Mouse (Mus musculus) spleen, postnatal 4 days (tissue): Measurements from ENCODE around the gene Robo2.

Source experiments
- DNase-seq, 2 experiments: peaks; one replicate each; pipeline ENCODE4 v3.0.0; 2022; ENCODE audit warnings: low spot score in 2 of 2

Gene Robo2

DNA sequence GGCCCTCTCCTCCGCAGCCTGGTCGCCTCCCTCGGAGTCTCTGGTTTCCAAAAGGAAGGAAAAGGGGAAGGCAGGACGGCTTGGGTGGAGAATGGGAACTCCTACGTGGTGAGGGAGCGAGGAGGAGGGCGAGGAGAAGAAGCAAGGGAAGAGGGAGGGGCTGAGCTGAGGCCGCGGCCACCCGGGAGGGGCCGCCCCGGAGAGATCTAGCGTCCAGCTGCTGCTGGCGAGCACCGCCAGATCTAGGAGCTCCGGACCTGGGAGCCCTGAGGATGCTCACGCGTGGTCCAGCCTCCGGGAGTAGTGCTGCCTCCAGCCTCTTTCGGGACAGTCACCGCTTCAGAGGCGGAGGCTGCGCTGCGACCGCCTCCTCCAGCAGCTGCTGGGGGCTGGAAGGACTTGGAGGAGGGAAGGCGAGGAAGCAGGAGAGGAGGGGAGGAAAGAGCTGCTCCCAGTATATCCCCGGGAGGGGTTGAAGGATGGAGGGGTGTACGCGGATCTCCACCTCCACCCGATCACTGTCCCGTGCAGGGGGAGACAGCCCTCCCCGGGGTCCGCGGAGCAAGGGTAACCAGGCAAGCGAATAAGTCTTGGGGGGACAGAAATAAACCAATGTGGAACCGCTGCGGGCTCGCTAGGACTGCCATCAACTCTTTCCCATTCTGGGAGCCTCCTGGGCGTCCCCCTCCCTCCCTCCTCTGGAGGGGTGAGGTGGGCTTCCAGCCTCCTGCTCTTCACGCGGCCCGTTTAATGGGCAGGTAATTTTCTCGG lies at the start of gene Robo2:
Gene Robo2, minus strand, starts transcription at position 345 of the 771 bp plus-strand sequence.
- DNase-seq: peak in 1 of 2 experiments; percentile 58

DNA sequence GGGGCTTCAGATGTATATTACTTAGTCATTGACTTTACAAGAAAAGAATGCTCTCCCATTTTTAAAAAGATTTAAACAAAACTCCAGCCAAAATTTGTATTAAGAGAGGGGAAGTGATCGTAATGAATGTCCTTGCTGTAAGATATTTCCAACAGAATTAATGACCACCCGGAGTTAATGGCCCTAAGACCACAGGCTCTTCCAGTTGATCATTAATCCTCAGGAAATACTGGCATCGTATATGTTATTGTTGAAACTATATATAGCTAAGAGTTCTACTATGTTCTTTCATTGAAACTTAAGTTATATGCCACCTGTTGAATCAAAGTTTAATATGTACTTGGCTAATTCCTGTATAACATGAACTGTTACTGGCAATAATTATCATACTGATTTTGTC lies 46.5 kb upstream of the Robo2 start:
- DNase-seq: no peak

DNA sequence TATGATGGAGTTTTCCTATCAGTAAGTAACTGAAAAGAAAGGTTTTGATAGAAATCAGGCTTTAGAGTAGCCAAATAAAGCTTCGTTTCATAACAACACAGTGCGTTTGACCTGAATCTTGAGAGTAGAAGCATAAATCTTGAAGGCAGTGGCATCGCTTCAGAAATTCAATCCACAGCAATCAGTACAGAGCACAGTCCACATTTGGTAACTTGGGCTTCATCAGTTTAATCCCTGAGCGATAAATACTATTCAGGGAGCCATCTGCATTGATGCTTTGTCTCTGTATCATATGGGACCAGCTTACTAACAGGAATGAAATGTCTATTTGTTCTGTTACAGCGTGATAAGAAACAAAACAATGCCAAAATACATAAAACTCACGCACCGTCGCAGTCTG lies 46.1 kb upstream of the Robo2 start:
- no peak for DNase-seq

DNA sequence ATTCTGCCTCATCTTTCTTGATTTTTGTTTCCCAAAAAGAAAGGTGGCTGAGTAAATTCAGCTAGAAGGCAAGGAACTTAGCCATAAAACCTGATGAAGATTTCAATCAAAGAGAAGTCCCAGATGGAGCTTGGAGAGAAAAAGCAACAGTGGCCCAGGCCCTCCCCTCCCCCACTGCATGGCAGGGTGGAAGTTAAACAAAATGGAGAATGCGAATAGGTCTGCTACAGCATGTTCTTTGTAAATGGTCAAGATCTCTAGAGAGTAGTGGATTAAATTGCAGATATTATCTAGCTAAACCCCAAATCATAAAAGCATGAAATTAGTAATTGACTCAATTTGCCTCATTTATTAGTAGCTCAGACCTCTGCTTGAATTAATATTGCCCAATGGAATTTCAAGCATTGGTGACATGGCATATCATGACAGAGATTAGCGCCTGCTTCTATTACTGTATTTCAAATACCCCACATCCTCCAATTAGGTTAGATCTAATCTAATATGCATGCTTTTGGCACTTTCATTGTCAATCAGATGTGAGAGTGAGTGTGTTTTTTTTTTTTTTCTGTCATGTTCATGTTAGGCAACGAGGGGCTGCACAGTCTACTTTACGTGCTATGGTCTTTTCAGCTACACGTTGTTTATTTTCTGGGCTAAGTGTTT lies 45.3 kb upstream of the Robo2 start:
- DNase-seq: no peak

DNA sequence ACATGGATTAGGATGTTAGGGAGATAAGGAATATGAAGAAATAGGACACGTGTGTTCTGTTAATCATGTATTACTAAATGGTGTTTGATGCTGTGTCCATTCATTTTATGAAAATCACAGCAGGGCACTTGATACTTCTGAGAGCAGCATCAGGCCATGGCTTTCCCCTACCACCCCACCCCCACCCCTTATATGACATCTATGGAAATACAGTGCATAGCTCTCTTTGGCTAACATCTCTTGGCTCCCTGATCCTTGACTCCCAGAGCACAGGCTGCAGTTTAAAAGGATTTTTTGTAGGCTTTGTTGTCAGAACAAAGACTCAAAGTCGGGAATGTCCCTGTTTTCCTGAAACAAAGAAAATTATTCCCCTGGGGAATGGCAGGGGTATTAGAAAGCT lies 43.6 kb upstream of the Robo2 start:
- DNase-seq: no peak

DNA sequence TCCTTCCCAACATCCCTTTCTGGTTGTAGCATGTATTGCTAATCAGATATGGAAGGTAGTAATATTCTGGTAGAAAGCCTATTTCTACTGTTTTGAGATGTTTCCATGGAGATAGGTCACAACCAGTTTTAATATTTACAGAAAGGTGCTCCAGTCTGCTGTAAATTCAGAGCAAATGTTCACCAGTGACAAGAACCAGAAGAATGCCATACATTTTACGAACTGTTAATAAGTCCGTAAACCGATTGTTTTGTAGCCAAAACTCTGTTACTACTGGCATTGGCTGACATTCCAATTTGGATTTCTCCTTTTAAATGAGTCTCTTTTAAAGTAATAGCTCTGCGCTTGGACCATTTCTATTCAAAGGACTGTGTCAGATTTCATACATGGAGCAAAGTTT lies 36.4 kb upstream of the Robo2 start:
- DNase-seq: no peak

DNA sequence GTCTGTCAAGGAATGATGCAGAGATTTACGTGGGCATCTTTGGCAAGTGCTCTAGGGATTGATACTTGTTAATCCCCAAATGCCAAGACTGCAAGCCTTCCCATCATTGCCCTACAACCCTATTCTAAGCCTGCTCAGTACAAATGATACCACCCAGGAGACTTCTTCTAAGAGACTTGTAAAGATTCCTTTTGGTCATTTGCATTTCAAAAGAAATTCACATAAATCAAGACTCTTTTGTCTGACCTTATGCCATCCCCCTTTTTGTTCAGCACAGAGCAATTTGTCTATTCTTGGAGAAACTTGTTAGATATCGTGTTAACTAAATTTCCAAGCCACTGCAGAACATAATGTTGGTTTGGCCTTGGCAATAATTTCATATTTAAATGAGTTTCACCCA lies 15.4 kb upstream of the Robo2 start:
- DNase-seq: no peak

DNA sequence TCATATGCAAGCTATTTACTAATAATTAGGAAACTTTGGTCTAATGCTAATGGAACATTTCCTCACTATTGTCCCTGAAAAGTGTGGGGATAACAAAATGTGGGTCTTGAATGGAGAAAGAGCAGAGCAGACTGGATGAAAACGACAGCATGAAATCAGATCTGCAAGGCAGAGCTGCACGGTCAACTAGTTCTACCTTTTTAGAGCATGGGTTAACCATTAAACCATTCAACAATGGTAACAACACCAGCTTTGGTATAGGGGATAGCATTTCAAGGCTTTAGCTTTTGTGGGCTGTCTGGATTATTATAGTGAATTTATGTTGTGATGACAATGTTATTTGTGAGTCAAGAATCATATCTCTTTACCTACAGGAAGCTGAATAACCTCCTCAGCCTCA lies 8.7 kb upstream of the Robo2 start:
- DNase-seq: no peak

DNA sequence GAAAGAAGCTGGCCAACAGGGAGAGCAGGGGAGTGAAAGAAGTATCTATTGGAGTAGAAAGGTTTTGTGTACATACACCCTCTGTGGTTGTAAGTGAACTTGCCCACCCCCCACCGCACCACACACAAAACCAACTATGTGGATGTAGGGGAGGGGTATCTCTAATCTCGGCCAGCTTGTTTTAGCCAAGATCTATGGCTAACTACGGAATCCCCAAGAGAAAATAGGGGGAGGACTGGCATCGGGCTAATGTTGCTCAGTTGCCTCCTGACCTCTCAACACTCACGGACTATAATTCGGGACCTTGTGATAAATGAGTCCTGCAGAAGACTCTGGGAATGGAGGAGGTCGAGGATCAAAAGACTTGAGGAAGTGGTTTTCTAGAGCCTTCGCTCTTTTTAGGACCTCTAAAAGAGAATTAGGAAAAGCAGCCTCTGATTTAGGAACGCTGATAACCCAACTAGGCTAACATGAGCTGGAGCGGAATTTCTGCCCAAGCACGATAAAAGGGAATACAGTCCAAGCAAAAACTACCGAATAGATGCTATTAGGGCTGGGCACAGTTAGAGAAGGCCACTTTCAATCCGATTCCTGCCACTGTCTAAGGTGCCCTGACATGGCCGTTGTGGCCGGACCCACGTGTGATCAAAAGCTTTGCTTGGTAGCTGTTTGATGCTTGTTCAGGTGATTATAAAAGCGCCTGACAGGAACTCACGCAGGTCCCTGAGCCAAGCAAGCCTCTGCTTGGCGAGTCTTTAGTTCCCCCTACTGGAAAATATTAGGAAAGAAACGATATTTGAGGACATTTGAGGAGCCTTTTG lies 1.1 kb upstream of the Robo2 start:
- no peak for DNase-seq

DNA sequence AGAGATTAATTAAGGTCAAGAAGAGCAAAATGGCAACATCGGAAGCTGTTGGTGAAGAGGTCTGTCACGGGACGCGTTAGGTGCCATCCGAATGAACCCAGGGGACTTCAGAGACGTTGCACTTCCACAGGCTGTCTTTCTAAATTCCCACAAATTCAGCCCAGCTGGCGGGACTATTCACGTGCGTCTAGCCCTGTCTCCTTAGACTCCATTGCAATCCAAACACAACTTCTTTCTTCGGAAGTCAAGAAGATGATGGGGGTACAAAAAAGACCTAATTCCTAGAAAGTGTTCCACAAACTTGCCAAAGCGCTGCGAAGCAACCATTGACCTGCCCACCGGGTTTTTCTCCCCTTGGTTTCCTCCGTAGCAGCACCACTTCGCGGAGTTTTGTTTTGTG lies 604 bp downstream of the Robo2 start:
- no peak for DNase-seq

DNA sequence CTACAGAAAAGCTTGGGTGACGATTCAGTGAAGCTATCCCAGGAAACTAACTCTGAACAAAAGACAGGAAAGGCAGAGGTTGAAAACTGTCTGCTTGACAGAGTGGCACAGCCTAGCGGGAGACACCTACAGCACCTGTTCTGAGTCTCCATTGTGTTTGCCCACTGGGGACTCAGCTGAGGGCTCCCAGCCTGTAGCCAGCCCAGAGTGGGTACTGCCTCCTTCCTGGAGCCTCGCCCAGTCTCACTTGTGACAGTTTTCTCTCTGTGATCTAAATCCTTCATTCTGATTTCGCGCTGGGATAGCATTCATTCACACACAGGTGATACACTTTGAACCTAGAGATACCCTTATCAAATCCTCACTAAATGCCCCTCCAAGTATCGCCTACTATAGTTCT lies 1.5 kb downstream of the Robo2 start:
- no peak for DNase-seq

DNA sequence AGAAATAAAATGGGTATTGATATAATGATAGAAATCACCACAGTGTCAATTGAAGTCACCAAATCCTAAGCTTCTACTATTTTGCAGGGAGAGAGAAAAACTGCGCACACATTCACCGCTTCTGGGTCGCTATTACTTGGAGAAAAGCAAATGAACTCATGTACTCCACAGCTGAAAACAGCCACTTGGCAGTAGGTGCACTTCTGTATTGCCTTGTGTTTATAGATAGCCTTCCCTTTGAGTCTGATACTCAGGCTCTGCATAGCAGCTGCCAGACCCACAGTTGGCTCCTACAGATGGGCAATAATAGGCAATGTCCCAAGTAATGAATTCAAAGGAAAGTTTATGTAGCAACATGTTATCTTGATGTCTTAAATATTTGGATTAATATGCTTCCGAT lies 2.1 kb downstream of the Robo2 start:
- DNase-seq: no peak

DNA sequence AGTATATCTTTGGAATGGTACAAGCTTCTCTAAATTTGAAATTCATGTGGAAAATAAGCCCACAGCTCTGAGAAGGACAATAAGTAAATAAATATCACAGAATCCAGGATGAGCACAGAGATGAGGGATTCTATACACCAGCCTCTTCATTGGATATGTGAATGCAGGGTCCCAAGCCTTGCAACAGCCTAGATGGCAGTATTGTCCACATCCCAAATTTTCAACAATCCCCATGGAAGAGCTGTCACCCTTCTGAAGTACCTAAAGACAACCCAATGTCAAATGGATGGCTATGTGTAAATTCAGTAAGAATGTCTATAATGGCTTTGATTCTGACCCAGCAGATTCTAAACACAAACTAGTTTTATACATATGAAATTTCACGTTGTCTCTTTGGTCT lies 3.1 kb downstream of the Robo2 start:
- DNase-seq: no peak

DNA sequence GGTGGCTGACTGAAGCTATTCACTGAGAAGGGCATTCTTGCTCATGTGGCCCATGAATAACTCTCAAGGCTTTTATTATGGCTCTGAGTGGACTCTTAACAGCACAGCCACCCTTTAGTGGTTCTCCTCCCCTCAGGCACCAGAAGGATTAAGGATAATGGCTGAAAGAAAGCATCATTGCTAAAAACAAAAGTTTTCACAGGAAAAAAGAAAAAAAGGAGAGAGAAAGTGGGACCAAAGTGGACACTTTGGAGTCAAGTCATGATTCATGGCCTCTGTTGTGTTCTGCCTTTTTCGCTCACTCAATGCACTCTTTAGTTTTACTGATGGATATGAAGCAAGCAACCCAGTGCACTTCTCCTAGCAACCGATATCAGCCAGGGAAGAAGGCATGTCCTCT lies 14.3 kb downstream of the Robo2 start:
- DNase-seq: no peak

DNA sequence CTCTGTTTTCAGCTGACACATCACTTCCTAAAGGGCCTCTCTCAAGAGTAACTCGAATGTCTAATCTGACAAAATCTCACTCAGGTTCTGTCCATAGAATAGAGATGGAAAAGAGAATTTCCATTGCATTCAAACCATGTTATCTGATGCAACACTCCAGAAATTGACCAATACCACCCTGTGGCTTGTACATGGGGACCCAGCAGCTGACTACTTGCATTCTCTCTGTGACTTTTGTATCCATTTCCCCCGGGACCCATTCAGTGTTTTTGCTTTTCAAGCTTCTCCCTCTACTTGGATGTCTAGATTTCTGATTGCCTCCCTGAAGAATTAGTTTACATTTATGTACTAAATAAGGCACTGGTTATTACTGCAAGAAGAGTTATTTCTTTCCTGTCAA lies 15.9 kb downstream of the Robo2 start:
- no peak for DNase-seq

DNA sequence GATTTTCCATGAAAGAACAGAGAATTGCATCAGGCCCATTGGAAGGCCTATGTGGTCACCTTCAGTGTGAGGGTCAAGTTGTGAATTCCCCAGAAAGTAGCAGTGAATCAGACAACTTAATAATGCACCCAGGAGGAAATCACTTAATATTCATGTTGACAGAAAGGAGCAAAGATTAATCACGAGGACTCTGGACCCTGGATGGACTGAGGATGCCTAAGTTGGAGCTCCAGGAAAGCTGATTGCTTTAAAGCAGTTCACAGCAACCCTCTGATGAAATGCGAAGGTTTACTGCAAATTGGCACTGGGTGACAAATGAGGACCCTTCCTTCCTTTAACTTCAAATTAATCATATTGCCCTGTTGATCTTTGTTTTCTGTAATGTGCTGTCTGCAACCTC lies 32.2 kb downstream of the Robo2 start:
- no peak for DNase-seq

DNA sequence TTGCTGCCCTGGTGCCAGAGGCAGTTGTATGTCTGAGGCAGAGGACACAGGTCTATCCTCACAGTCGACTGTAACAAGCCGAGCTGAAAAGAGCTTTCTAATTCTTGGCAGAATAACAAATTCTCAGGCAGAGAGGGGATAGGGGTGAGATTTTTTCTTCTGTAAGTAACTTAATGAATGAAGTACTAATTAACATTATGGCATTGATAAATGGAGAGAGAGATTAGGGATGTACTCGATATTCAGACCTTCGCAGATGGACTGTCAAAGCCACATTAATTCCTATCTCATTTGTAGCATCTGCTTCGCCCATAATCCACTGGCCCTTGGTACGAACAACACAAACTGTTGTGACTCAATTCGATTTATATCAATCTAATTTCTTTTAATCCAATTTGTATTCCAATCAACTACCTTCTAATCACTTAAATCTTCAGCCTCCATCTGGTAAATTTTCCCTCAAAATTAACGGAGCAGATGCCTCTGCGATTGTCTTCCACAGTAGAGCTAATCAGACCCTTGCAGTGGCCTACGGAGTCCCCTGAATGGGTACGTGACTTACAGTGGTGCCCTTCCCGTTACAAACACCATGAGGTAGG lies 36.2 kb downstream of the Robo2 start:
- no peak for DNase-seq

DNA sequence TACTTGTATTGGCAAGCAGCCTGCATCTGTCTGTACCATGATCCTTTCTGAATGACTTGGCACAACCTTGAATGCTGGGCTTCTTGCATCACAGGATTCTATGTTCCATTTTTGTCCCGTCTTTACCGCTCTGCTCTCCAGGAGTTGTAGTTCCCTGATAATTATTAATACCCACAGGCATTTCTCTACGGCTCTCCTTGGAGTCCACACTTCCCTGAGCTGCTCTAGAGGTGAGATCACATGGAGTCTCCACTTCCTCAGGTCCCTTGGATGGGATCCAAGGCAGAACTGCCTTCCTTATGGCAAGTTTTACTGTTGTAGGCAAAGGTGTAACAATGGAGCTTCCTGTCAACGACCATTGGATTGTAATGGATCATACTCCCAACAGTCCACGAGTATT lies 37.1 kb downstream of the Robo2 start:
- DNase-seq: no peak

DNA sequence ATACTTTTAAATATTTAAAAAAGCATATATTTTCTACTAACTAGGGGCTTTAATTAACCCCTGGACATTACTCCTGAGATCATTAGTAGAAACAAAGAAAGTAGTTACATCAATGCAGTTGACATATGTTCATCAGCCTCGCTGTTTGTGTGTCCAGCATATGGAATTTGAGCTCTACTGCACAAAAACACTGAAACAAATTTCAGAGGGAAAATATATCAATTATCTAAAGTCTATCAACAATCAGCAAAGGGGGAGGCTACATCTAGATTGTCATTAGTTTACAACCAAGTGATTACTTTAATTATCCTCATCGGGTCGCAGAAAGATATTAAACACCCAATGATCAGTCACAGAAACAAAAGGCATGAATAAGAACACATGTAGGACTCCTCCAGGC lies 38.2 kb downstream of the Robo2 start:
- DNase-seq: no peak

DNA sequence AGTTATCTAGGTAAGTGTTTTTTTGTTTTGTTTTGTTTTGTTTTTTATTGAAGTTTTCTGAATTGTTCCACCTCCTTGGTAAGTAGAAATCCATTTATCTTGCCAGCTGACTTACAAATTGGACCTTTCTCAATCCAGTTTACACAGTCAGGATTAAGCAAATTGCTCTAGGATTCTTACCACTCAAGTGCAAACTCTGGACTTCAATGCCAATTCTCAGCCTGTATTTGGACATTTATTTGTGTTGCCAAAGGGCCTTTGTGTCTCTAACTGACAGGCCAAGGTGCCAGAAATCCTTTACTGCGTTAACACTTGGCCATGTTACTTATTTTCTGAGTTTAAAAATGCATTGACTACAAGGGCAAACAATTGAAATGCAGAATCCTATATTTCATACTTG lies 38.7 kb downstream of the Robo2 start:
- no peak for DNase-seq

DNA sequence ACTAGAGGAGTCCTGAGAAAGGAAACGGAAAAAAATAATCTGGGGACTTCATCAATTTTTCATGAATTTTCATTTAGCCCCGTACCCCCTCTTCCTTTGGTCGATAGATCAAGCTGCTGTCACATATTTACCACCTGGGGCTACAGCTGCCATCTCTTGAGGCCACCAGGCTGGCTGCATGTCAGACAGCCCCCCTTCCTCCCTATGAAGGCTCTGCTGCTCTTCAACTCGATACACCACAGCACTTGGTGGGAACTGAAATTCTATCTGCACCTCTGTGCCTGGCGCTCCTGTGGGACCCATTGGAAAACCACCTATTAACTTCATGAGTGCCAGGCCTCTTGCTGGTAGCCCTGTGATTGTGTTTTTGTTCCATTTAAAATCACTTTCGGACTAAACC lies 63.2 kb downstream of the Robo2 start:
- DNase-seq: peak in 1 of 2 experiments; percentile 40

DNA sequence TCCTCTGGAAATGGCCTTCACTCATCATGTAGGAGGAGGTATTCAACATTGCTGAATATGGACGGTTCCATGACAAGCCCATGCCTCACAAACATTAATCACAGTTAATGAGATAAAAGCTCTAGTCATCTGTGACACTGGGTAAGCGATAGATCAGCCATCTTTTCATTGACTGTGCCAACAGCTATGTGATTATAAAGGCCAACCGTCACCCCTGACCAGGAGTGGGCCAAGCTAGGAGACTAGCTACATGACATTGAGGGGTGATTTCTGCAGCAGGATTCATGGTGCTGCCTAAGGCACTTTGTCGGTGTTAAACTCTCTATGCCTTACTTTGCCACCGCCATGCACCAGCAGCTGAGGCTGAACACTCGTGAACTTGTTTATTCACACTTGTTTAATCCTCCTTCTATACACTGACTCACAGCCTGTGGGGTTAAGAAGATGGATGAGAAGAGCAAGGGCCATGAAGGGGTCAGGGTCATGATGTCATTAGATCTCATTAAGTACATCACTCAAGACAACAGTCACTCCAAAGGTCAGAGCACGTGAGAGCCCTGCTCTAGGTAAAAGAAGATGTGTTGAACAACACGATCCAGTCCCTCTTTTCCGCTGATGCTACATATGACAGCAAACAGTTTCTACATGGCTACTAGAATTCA lies 72.5 kb downstream of the Robo2 start:
- DNase-seq: no peak
